Mouse (Mus musculus) limb, embryonic 15.5 days (tissue): Measurements from ENCODE around the gene Glipr1. TPM values are rescaled to one million over a fixed set of nuclear protein-coding genes. Genes with fewer than 3 reads are reported as not detected.

Experiments
- polyA plus RNA-seq: library from polyadenylated mRNA; unstranded; fragments of >200 nt; fragmentation: Nextera tagmentation; extraction: Ambion mirVana; gene quantifications from 2 replicates; pipeline ENCODE4 v1.2.1, GENCODE M21; 2015

The Glipr1 gene
- polyA plus RNA-seq, 1 experiment from 2014 or later, result 4.4 TPM

Other genes with a start within 250 kb of the Glipr1 start
- gene Krr1, start 30.0 kb downstream of the Glipr1 start, polyA plus RNA-seq, result 38.5 and 42.9 TPM in 2 replicates
- gene Glipr1l1, start 57.6 kb upstream of the Glipr1 start, polyA plus RNA-seq, result not detected in 2 replicates
- not detected in 2 replicates for gene Glipr1l2, start 80.7 kb upstream of the Glipr1 start, polyA plus RNA-seq
- gene Glipr1l3, start 157.7 kb upstream of the Glipr1 start, polyA plus RNA-seq, result not detected in 2 replicates
- 0.24 and 0.26 TPM in 2 replicates for gene Caps2, start 161.0 kb upstream of the Glipr1 start, polyA plus RNA-seq